Mouse (Mus musculus) ovary, postnatal 10 days (tissue): ENCODE results near the gene Ucn2.
A peak's percentile ranks its signal among the peaks of the same experiment; 100 is the strongest.

Experiments used
- DNase-seq: peaks from one replicate; pipeline ENCODE4 v3.0.0; 2022; ENCODE audit warnings: low spot score

Gene Ucn2

DNA sequence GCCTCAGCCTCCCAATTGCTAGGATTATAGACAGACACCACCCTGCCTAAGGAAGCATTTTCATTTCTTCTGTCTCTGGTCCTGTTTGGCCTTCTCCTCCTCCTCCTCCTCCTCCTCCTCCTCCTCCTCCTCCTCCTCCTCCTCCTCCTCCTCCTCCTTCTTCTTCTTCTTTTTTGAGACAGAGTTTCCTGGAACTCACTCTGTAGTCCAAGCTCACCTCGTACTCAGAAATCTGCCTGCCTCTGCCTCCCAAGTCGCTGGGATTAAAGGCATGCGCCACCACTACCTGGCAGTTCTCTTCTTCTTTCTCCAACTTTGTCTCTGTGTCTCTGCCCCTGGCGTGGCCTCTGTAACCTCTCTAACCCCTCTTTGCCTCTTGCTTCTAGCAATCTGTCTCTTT, at the start of gene Ucn2:
Ucn2 (plus strand) TSS at position 301 of the 400 bp plus-strand sequence.
- no peak for DNase-seq

DNA sequence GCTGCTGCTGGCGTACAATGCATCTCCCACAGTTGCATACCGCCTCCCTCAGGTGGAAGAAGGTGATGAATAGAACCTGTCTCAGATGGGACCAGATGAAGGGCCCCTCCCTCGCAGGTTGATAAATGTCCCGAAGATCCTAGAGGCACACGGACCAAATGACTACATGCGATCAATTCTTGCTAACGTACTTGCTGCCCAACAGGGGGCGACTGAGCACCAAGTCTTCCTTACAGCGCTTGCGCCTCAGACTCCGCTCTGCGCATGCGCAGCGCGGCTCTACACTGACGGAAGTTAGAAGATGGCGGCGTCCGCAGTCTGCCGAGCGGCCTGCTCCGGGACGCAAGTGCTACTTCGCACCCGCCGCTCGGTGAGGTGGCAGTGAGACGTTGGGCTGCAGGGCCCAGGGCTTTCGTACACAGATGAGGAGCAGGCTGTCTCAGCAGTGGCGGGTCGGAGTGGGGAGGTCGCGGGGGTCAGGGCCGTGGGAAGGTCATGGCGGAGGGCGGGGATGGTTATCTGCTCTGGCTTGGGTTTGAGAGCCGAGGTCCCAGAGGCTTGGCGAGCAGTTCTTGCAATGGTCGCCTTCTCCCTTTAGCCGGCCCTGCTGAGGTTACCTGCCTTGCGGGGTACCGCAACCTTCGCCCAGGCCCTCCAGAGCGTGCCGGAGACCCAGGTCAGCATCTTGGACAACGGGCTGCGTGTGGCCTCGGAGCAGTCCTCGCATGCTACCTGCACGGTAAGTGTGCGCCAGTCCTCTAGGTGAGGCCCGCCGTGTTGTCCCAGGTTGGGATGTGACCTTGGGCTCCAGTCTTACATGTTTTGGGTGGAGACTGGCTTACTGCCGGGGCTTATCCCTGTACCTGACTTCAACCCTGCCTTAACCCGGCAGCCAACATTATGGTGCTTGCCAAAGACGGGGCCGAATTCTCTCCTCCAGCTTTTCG, 49.1 kb upstream of the Ucn2 start, which contains the start of gene Uqcrc1:
Uqcrc1 (plus strand) TSS at position 216 of the 947 bp plus-strand sequence.
- DNase-seq: peak; percentile 80

DNA sequence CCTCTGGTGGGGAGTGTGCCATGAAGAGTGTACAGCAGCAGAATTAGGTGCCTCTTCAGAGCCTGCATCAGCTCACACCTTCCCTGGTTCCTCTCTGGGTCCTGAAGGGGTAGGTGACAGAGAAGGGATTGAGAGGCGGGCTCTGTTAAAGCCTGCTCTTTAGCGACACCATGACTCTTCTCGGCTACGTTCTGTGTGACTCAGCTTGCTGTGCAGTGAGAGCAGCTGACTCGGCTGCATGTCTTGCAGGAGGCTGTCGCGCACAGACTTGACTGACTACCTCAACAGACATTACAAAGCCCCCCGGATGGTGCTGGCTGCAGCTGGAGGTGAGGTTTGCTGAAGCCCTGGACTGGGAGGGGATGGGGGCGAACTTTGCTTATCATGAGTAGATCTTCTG, 40.7 kb upstream of the Ucn2 start:
- DNase-seq: no peak

DNA sequence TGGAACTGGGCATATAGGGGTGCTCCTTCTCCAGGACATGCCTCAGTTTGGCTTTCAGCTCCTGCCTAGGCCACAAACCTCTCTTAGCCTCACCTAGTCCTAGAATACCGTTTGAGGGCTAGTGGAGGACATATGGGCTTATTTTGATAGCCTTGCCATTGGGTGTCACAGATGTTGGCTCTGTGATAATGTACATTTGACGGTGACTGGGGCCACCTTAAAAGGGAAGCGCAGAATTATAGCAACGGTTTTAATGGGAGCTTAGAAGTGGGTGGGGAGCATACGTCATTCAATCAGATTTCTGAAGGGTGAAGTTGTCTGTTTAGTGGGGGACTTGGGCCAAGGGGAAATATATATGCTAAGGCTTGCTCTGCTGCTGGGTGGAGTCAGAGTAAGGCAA, 40.2 kb upstream of the Ucn2 start:
- no peak for DNase-seq

DNA sequence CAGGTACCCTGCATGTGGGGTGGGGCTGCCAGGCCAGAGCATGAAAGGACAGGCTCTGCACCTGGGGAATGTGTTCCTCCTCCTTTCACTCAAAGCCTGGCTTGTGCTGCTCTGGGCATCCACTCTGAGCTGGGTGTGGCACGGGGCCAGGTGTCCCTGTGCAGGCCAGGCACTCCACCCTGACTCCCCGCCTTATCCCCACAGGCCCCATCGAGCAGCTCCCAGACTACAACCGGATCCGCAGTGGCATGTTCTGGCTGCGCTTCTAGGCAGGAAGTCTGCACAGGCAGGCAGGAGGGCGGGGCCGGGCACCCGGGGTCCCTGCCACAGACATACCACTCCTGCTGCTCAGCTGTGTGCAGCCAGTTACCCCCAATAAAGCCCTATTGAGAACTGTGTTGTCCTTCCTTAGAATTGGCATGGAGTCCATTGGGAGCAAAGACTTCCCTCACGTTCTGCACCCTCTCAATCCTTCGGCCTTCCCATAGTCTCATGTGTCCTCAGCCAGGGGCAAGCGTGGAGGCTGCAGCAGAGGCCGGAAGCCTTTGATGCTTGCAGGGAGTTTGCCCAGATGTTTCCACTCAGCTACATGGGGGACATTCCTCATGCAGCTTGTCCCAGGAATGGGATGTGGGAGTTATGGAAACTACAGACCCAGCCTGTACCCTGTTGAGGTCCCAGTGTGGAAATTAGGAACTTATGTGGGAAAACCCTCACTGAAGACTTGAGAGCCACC, 36.4 kb upstream of the Ucn2 start:
- no peak for DNase-seq

DNA sequence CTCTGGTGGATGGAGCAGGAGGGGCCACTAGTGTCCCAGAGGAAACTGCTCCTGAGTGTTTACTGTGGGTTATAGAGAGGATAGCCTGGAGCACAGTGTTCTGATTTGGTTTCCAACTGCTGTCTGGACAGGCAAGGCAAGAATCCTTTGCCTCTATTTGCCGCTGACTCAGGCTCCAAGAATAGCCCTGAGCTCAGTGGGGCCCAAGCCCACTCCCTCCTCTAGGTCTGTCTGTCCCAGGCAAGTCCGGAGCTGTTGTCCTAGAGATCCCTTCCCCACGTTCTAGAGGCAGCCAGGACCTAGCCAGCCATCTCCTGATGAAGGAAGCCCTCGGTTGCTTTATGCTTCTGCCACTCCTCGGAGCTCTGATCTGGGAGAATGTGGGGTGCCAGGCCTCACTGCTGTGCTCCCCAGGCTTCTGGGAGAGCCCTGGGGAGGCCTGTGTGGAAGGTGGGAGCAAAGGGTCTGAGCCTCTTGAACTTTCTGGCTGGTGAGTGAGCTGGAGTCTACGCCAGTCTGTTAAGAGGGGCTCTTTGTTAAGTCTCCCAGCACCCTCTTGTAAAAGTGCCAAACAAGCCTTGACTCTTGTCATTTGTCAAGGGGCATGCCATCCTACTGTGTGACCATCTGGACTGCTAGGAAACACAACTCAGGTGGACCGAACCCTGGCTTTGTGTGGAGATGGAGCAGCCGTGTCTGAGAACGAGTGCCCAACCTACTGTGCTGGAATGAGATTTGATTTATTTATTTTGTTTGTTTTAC, 35.7 kb upstream of the Ucn2 start:
- no peak for DNase-seq

DNA sequence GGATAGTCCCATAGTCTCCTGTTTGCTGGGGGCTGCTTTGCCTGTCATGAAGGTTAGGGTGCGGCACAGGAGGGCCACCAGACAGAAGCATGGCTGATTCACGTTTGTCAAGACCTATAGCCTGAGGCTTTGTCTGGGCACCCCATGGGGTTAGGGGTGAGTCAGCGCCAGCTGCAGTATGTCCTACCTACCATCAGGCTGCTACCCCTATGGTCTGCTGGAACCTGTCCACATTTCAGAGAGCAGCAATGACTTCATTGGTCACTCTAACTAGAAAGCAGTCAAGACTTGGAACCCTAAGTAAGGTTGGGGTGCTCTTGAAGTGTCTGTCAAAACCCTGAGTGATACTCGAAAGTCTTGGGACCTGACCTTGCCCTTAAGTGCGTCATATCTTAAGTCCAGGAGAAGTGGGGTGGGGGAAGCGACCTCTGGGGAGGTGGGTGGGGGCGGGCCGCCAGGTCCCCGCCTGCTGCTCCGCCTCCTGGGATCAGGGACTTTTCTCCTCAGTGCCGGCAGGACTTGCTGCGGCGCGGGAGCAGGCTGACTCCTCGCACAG, 32.7 kb upstream of the Ucn2 start, which contains the start of gene Col7a1:
Col7a1 (plus strand) TSS at position 506 of the 556 bp plus-strand sequence.
- no peak for DNase-seq

DNA sequence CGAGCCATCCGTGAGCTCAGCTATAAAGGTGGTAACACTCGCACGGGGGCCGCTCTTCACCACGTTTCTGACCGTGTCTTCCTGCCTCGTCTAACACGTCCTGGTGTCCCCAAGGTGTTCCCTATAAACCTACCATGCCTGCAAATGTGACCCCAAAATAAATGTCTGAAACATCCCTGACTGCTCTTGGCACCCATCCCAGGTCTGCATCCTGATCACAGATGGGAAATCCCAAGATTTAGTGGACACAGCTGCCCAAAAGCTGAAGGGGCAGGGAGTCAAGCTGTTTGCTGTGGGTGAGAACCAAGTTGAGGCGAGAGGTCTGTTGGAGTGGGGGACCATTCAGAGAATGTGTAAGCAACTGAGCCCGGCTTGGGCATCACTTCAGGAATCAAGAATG, 30.6 kb upstream of the Ucn2 start:
- no peak for DNase-seq

DNA sequence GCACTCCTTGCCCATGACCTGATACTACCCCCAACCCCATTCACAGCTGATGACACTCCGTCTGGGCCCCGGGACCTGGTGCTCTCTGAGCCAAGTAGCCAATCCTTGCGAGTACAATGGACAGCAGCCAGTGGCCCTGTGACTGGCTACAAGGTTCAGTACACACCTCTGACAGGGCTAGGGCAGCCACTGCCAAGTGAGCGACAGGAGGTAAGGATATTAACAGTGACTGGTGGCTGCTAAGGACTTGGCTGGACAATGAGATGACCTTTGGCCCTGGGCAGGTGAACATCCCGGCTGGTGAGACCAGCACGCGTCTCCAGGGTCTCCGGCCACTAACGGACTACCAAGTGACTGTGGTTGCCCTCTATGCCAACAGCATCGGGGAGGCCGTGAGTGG, 30.0 kb upstream of the Ucn2 start:
- no peak for DNase-seq

DNA sequence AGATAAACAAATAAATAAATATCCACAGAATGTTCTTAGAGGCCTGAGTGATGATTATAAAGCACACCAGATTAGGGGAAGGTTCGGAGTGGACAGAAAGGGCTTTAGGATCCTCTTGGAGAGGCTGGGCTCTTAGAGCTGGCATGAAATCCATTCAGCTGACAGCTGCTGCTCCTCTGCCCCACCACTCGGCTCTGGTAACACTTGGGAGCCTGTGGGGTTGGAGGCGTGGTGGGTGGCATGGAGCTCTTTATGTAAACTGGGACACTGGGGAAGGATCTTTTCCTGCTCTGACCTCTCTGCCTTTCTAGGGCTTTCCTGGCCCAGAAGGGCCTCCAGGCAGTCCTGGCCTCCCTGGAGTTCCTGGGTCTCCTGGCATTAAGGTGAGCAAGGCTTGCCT, 22.2 kb upstream of the Ucn2 start:
- no peak for DNase-seq

DNA sequence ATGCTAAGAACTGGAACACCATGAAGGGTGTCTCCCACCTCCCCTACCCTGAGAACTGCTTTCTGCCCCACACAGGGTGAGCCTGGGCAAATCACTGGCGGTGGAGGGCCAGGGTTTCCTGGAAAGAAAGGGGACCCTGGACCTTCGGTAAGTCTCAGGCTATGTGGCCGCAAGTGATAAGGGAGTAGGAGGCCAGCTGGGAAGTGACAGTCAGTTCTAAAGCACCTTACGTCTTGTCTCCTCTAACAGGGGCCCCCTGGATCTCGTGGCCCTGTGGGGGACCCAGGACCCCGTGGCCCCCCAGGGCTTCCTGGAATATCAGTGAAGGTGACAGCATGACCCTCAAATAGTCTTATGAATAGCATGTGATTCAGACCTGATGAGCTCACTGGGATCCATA, 21.5 kb upstream of the Ucn2 start:
- DNase-seq: no peak

DNA sequence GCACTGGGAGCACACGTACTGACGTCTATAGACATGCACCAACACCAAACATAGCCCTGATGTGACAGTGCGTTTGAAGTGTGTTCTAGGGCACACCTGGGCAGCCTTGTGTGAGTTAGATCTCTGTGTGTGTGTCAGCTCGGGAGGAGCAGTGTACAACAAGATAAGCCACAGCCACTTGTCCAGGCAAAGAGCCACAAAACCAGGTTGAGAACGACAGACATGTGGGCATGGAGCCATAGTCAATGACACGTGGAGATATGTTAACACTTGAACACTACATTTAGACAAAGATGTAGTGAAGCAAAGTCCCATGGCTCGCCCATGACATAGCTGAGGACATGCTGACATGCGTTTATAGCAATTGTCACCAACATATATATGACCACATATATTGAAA, 15.2 kb upstream of the Ucn2 start:
- DNase-seq: no peak

DNA sequence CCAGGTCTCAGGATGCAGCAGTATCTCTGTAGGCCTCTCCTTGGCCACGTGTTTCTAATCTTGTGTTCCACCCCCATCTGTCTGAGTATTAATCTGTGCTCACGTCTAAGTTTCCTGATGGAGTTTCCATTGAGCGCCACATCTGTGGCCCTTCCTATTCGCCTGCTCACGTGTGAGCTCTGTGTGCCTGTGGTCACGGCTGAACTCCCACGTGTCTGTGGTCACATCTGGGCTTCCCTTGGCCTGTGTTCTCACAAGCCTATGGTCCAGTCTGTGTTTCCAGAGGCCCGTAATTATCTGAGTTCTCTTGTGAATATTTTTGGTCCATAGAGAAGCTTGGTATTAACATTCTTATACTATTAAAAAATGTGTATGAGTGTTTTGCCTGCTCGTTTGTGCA, 9.3 kb upstream of the Ucn2 start:
- no peak for DNase-seq

DNA sequence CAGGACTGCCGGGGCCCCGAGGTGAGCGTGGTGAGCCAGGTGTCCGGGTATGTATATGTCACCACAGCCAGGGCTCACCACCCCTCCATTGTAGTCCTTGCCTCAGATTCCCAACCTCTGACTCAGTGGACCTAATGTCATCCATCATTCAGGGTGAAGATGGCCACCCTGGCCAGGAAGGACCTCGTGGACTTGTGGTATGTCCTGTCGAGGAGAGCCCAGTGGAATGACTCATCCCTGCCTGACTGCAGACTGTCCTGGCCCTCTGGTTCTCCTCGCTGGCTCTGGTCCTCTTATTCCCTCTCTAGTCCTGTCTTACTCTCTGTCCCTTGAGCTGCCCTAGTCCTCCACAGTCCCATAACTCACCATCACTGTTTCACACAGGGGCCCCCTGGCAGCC, 7.8 kb upstream of the Ucn2 start:
- DNase-seq: no peak

DNA sequence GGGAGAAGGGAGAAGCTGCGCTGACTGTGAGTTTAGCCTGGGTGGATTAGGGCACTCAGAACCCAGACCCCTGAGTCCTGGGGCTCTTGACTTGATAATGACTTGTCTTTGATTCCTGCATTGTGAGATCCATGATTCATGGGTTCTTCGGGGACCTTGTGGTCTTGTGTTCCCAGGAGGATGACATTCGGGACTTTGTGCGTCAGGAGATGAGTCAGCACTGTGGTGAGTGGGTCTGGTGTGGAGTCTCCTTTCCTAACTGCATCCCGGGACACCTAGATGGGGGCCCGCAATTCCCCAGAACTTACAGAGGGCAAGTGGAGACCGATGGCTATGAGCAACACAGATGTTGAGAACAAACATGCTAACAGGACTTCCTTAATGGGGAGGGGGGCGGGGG, 3.3 kb upstream of the Ucn2 start:
- no peak for DNase-seq

DNA sequence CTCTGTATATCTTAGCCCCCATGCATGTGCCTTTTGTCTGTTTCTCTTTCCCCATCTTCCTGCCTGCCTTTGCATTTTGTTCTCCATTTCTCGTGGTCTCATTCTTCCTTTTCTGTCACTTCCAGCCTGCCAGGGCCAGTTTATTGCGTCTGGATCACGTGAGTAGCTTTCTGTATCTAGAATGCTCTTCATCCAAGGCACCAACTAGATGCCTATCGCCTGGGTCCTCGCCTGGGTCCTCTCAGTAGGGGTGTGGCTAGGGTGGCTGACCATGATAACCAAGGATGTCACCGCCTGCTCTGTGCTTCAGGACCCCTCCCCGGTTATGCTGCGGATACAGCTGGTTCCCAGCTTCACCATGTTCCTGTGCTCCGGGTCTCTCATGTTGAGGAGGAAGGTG, 2.6 kb upstream of the Ucn2 start:
- no peak for DNase-seq

DNA sequence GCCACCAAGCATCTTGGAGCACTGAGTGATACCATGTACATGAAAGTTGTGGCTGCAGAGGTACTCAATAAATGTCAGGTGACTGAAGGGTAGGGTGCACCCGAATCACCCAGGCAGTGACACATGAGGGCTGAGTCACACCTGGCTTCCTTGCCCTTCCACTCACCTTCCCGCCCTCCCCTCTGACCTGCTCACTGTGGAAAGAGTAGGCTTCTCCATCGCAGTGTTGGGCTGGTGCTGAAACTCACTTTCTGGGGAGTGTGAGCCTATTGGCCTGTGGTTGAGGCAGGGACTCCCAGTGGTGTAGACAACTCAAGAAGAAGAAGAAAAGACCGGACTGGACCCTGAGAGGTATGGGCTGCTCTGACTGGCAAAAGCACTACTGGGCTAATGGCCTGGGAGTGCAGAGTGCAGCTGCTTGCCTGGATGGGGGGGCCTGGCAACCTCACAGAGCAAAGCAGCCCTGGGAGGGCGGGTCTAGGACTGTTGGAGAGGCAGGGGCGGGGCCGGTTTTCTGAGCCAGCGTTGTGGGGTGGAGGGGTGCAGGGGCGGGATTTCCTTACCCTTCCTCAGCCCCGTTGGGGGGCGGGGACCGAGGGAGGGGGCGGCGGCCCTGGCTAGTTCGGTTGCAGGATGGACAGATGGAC, 2.0 kb downstream of the Ucn2 start:
- DNase-seq: no peak

DNA sequence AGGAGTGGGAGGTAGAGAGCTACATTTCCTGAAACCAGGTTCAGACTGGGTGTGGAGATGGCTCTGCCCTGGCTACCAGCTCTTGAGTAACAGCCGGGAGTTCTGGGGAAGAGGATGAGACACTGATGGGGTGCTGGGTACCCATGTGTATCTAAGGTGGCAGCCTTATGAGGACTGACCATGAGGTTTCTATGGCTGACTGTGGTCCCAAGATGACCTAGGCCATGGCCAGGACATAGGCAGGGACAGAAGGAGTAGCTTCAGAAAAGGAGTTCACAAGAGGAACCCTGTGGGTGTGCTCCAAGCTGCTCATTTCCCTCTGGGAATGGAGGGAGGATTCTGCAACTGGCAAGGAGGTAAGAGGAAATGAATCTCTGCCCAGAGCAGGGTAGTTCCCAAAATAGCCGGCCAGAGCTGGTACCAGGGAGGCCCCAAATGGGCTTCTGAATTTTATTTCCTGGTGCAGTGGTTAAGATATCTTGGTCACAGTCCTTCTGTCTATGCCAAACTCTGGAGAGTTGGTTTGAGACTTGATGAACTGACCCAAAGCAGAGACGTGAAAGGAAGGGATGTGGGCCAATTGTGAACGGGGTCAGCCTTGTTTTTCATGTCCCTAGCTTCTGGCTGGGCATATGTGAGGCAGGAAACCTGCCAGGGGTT, 4.1 kb downstream of the Ucn2 start:
- DNase-seq: no peak

DNA sequence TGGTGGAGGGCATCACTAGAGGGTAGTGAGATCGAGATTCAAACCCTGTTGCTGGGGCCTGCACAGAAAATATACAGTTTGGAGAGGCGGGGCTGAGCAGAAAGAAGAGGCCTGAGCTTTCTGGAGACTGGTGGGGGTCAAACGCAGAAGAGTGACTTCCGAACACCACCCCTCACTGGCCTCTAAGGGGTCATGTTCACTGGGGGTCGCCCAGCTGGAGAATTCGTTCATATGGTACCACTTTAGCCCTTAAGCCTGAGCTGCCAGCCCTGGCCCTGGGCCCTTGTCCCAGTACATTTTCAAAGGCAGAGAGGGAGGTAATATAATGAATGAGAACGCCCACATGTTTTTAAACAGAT, 4.6 kb downstream of the Ucn2 start:
- no peak for DNase-seq

DNA sequence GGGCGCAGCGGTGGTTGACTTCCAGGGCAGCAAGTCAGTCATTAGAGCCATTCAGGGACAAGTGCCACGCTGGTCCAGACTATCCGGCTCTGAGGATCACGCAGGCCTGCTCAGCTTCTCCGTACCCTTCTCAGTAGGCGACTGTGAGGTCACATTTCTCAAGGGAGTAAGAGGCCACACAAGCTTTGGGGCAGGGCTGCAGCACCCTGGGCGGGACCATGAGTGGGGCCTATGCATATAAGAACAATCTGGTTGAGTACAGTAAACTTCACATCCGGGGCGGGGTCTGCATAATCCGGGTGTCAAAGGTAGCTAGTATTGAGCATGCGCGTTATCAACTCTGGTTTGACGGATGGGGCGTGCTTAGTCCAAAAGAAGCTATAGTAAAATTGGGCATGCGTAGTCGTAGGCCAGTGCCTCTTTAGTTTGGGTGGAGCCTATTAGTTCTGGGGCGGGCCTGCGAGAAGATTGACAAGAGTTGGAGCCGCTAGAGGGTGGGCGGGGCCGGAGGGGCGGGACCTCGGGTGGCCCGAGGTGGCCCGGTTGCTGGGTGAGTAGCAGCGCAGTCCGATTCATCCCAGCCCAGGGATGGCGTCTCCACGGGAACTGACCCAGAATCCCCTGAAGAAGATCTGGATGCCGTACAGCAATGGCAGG, 5.7 kb downstream of the Ucn2 start, which contains the start of gene Pfkfb4:
Pfkfb4 (plus strand) TSS at position 351 of the 657 bp plus-strand sequence.
- DNase-seq: peak; percentile 69

DNA sequence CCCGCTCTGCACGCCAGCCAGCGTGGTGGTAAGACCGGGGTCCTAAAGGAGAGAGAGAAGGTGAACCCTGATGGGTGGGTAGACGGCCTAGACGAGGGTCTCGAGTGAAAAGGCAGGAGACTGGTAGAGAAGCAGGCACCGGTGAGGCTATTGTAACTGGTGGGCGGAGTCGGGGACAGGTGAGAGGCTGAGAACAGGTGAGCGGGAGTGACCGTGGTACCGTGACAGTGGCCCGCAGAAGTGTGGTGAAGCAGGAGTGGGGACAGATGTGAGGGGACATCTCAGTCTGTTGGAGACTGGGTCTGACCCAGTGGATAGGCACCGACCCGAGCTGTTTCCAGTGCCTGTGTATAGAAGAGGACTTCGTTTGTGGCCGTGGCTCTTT, 6.3 kb downstream of the Ucn2 start:
- DNase-seq: no peak
